Mouse (Mus musculus): Measurements from ENCODE around the gene Trim42. TPM values are rescaled to one million over a fixed set of nuclear protein-coding genes. Genes with fewer than 3 reads are reported as not detected.
A peak's percentile ranks its signal among the peaks of the same experiment; 100 is the strongest.

The Trim42 gene
- polyA plus RNA-seq (2015; fragmentation: Nextera tagmentation; extraction: Ambion mirVana) = not detected in 2 replicates

DNA sequence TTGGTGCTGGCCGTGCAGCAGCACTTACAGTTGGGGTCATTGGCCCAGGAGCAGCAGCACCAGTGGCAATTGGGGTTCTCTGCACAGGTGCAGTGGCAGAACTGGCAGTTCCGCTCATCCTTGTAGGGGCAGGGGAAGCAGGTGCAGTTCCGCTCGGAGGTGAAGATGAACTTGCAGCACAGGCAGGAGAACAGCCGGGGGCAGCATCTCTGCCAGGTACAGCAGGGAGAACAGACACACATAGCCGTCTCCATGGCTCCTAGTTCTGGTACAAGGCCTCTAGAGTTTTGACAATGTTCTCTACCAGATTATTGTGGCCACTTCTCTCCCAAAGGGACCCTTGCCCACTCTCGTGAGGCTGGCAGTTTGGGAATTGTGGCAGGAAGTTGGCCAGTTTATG is at the start of gene Trim42:
Trim42 (minus strand) TSS at position 368 of the 400 bp plus-strand sequence.
- DNase-seq (ENCODE audit: low spot score) = no peak

DNA sequence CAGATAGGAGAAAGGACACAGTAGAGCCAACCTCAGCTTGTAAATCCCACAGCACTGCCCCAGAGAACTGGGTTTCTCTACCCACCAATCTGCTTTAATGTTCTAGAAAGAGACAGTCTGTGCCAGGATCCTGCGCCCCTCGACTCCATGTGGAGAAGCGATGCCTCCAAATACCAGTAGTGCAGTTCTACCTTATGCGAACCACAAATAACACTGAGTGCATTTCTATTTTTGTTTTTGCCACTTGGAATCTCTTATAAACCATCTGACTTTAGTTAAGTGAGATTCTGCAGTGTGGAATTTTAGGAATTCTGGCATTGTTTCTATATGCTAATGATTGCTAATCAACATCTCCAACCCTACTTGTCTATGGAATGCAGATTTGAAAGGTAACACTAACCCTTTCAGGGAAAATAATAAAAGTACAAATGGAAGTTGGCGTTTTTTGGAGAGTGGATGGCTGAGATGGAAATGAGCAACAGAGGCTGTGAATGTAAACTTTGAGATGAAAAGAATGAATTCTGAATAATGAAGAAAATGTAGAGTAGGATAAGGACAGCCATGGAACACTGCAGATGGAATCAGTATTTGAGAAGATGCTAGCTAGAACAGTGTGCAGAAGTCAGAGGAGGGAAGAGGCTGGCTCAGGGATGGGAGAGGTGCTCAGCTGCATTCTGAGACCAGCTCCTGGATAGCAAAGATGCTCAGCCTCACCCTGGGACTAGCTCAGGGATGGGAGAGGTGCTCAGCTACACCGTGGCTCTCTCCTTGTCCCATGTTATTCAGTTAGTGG is 45.3 kb upstream of the Trim42 start:
- no peak for DNase-seq (ENCODE audit: low spot score)

DNA sequence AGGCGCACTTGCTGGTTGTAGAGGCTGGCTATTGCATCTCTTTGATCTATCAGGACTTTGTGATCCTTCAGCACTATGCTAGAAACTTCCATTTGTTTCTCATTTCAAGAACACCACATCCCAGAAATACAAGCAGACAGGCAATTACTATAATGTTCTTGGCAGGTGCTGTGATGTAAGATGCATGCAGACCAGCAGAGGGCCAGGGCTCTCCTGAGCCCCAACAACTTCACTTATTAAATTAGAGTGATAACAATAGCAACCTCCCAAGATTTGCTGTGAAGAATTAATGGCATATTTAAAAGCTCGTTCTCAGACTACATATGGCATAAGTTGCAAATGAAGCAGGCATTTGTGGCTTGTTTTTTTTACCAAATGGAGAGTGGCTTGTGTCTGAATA is 38.4 kb upstream of the Trim42 start:
- DNase-seq (ENCODE audit: low spot score) = no peak

DNA sequence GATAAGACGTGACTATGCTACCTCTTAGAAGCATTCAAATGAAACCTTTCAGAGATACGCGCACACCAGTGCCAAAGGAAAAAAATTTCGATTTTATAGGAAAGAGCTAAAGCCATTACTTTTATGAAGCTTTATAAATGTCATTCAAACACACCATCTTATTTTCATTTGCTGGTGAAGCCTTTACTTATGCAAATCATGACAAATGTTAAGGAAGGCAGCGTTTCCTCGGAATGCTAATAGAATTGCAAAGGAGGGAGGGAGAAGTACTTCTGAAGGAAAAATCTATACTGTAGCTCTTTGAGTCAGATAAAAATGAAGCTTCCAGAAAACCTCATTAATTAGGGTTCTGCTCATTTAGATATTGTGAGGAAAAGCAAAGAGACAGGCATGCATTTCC is 13.3 kb downstream of the Trim42 start:
- no peak for DNase-seq (ENCODE audit: low spot score)

DNA sequence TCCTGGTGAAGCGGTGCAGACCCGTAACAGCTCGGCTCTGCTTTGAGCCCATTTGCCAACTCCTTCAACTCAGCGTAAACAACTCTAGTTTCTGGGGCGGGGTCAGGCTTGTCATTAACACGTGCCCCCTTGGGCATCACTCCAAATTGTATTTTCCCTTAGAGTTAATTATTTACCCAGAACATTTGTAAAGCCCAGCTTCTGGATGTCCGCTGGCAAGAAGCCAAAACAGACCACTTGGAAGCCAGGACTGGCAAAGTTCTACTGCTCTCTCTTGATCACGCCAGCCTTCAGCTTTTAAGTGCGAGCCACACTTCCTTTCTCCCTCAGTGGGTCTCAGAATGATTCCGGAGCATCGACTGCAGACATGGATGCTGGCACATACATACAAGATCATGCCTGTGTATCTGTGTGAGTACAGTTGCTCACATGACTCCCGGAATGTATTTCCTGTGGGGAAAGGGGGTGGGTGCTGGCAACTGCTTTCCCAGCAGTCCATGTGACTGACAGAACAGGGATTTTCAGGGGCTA is 24.9 kb downstream of the Trim42 start:
- DNase-seq (ENCODE audit: low spot score) = no peak

DNA sequence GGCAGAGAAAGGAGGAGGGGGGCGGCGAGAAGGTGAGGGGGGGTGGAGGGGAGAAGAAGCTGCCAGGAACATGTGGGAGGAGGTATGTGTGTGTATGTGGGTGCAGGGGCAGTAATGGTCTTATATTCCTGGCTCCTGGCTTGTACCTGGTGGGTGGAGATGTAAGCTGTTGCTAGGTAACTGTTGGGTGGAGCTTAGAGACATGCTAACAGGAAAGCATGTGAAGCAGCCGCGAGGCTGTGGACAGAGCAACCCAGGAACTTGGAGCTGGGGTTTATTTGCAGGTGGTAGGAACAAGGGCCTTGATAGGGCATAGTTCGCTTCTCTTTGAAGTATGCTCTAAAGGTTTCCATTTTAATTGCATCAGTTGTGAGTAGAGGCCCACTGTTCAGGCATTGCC is 28.0 kb downstream of the Trim42 start:
- DNase-seq (ENCODE audit: low spot score) = no peak

DNA sequence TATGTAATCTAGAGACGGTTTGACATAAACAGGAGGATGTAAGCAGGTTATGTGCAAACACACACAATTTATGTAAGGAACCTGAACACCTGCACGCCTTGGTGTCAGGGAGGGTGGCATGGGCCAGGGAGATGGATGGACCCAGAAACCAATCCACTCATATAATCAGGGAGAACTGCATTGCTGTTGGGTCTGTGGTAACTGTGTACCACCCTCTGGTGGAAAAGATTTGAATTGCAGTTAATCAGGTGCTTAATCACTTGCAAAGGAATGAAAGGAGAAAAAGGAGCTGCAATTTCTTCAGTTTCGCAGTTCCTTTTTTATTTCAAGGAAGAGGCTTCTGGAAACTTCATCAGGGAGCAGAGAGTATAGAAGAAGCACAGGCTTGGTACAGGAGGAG is 46.9 kb downstream of the Trim42 start:
- DNase-seq (ENCODE audit: low spot score) = peak; percentile 8

DNA sequence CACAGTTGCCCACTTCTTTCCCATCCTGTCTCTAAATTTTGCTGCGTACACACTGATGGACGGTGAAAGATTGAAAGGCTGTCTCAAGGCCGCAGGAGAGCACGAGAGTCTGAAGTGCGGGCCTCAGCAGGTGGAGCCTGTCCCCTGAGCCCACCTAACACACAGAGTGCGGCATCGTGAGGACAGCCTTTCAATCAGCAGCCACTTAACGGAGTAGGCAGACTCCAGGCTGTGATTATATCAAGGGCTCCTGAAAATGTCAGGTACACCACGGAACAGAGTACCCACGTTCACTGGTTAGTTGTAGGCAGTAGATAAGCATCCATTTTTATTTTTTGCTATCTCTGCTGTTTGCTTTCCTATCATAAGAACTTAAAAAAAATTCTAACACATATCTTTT is 47.6 kb downstream of the Trim42 start:
- no peak for DNase-seq (ENCODE audit: low spot score)

DNA sequence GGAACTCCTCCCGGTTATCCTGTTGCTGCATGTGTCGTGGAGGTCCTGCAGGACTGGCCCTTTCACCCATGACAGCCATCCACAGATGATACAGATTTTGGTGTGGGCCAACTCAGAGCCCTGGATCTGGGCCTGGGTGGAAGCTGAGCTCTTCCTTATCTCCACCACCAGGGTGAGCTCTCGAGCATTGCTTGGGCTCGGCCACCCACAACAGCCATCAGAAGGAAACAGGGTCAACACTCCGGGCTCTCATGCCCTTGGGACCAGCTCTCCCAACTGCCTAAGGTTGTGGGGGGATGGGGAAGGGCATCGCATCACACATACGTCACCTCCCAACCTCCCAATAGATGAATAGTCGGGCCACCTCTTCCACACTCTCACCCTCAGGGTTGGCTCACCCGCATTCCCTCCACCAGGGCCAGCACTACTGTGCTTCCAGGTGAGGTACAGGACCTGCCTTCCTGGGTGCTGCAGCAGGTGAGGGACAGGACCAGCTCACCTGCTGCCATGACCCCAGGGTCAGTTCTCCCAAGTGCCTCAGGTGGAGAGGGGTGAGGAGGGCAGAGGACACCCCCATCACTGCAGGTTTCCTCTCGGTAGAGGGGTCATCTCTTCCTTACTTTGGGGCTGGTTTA is 54.2 kb downstream of the Trim42 start:
- no peak for DNase-seq (ENCODE audit: low spot score)

DNA sequence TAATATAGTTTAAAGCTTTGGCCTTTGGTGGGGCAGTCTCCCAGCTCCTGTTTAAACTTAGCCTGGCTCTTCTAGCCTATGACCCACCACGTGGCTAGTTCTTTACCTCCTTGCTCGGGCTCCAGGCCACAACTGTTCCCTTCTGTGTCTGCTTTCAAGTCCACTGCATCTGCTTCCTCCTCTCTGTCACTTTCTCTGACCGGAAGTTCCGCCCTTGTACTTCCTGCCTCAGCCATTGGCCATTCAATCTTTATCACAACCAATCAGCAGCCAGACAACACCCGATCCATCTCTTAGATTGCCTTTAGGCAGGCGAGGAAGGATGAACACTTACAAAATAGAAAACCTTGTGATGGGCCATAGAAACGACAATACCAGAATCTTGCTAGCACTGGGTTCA is 58.1 kb downstream of the Trim42 start:
- no peak for DNase-seq (ENCODE audit: low spot score)

DNA sequence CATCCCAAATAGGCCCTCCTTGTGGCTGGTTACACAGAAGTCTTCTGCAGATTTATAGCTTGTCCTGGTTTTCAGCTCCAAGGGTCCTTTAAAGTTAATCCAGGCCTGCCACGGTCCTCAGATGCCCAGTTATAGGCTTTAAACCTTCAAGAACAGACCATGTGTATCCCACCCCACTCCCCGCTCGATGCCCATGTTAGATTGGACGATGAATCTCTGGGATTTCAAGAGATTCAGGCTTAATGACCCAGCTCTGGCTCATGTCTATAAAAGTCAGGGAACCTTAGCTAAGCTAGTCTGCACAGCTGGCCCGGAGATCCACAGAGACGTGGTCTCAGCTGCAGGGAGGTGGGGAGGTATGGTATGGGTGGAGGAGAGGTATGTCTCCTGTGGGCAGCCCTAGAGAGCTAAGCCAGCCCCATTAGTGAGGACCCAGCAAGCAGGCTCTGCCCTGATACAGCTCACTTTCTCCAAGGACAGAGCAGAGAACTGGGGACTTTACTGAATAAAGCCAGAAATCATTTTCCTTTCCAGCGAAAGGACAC is 60.2 kb downstream of the Trim42 start:
- no peak for DNase-seq (ENCODE audit: low spot score)

DNA sequence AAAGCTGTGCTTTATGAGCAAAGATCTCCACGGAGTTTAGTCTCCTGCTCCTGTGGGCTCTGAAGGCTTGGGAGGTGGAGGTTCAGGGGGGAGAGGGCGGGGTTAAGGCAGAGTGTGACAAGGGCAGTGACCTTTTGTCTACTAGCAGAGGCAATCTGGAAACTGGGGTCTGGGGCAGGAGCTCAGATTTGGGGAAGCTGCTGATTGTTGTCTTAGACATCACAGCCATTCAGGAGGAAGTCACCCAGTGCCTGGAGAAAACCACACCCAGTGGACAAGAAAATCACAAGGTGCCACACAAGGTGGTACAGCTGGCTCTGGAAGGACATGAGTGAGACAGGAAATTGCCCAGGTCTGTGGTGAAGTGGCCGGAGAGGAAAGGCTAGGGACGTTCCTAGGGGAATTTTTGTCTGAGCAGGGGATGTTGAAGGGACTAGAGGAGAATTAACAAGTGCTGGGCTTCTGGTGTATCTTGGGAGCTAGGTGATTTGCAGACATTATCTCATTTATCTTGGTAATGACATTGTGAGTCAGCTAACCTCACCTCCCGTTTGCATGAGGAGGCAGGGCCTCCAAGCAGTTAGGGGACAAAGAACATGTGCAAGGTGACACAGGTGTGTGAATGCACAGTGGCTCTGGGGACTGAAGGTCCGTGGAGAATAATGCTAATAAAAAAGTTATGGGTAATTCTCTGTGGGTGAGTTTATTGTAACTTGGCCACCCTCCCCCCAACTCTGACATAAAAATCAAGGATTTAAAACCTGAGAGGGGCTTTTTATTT is 61.9 kb downstream of the Trim42 start:
- no peak for DNase-seq (ENCODE audit: low spot score)
